Mouse (Mus musculus) stomach, postnatal 0 days (tissue): ENCODE data around the gene Tpm1.

Source experiments
- CTCF ChIP-seq: IDR thresholded peaks from 2 replicates; pipeline ENCODE4 v1.5.1; 2016; ENCODE audit warnings: antibody characterized with exemption, low read depth, mild to moderate bottlenecking, moderate library complexity
- EP300 ChIP-seq: optimal IDR thresholded peaks from 2 replicates; pipeline ENCODE3; 2016; ENCODE audit warnings: antibody characterized with exemption

GRCm38 (mm10) chr9:67066616-67067015, 17.4 kb upstream of the Tpm1 start:
- TF ChIP-seq CTCF (no peak), EP300 (no peak)
